Mouse (Mus musculus): ENCODE data around the gene Gm1604a. TPM values are rescaled to one million over a fixed set of nuclear protein-coding genes. Genes with fewer than 3 reads are reported as not detected.
"Not testable (repeated sequence)": the region's sequence is repeated elsewhere in the genome, so short reads cannot be mapped to it uniquely, and the experiment has no call there.

Gm1604a gene
- polyA plus RNA-seq, 1 experiment from 2014 or later = not detected

DNA sequence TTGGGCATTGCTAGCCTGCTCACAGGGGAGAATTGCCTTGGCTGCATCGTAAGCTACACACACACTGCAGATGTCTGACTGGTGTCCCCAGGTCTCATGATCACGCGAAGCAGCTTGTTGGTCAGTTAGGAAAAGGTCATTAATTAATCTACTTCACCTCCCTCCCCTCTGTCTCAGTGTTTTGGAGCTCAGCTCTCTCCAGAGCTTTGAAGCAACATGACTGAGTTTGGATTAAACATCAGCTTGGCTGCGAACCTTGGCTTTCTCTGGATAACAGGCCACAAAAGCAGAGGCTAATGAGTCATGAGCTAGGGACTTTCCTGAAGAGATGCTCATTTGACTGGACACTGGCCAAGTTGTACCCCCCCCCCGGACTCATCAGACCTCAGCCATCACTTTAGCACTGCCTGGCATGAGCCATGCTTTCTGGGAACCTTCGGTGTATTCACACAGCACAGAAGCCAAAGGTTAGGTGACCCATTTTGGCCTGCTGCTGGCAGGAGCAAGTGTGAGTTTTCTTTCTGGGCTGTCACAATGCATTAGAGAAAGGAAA lies 5.3 kb downstream of the Gm1604a start:
- not testable (repeated sequence) for H3K9ac ChIP-seq (ENCODE audit: low read length); H3K36me3 ChIP-seq (ENCODE audit: control insufficient read depth, insufficient read depth, low read length); H3K27ac ChIP-seq (ENCODE audit: low read length); H3K4me2 ChIP-seq (ENCODE audit: low read depth, low read length); H3K9me3 ChIP-seq (replicated peaks; ENCODE audit: control insufficient read depth, low read length); H3K4me1 ChIP-seq (ENCODE audit: control insufficient read depth, insufficient read depth, low read length); H3K27me3 ChIP-seq (ENCODE audit: control insufficient read depth, insufficient read depth, low read length); ATAC-seq (ENCODE audit: insufficient read depth, low FRiP score); H3K4me3 ChIP-seq (replicated peaks; ENCODE audit: low read length)
- WGBS = 66% methylated on average over 3 of the region's 6 CpGs

DNA sequence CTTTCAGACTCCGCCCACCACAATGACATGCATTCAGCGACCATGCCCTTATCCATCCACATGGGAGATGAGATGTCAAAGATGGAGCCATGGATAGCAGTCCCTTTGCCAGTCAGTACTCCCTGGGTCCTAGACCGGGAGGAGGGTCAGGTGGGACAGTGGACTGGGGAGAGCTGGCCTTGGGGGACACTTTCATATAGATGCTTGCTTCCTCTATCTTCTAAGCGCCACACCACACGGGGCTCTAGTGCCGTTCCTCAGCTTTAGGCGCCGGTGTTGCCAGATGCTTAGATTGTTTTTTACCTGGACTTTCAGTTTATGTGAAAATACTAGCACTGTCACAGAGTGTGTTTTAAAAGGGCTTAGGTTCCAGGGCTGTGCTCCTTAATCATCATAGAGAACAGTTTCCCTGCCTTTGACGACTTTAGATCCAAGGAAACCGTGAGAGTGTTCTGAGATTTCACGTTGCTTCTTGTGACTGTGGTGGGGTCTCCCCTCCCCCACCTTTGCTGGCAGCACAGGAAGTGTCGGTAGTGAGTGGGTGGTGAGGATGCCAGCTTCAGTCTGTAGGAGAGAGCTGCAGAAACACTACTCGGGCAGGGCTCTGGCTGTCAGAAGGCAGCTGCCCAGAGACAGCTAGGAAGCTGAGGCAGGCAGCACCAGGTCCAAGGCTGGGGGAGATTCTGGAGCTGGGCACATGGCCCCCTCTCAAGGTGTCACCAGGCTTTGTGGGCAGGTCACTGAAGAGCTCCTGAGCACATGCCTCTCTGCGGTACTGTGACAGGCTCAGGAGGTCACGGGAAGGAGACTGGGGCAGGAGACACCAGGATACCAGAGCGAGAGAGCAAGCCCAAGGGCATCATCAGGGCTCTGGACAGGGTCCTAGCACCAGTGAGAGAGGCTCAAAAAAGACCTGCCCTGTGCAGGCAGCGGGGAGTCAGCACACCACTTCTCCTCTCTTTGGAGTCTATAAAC lies 8.1 kb downstream of the Gm1604a start:
- not testable (repeated sequence) for H3K9ac ChIP-seq (ENCODE audit: low read length); H3K9me3 ChIP-seq (replicated peaks; ENCODE audit: control insufficient read depth, low read length); H3K27ac ChIP-seq (ENCODE audit: low read length); H3K4me2 ChIP-seq (ENCODE audit: low read depth, low read length); H3K4me1 ChIP-seq (ENCODE audit: control insufficient read depth, insufficient read depth, low read length); H3K4me3 ChIP-seq (replicated peaks; ENCODE audit: low read length); ATAC-seq (ENCODE audit: insufficient read depth, low FRiP score); H3K27me3 ChIP-seq (ENCODE audit: control insufficient read depth, insufficient read depth, low read length); H3K36me3 ChIP-seq (ENCODE audit: control insufficient read depth, insufficient read depth, low read length)
- WGBS = 62% methylated on average over 3 of the region's 17 CpGs

DNA sequence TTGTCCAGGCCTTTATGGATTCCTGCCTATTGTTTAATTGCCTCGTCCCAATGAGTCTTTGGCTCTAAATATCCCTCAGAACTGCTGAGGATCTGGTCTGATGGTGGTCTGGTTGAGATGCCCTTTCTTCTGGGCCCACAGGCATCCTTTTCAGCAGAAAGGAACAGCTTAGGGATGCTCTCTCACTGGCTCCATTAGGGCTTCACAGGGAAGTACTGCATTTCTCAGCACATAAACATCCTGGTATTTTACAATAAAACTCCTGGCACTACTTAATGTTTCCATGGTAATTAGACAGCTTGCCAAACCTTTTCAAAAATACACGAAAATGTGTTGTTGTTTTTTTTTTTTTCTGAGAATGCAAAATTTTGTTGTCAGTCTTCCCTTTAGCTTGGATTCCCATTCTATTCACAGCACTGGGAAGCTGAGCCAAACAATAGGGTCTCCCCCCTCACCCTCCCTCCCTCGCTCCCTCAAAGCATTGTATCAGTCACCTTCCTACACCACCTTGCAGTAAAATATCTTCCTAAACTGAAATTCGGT lies 43.7 kb downstream of the Gm1604a start:
- H3K9ac ChIP-seq (ENCODE audit: low read length); H3K27me3 ChIP-seq (ENCODE audit: control insufficient read depth, insufficient read depth, low read length); H3K4me1 ChIP-seq (ENCODE audit: control insufficient read depth, insufficient read depth, low read length); H3K36me3 ChIP-seq (ENCODE audit: control insufficient read depth, insufficient read depth, low read length); H3K4me2 ChIP-seq (ENCODE audit: low read depth, low read length); ATAC-seq (ENCODE audit: insufficient read depth, low FRiP score); H3K9me3 ChIP-seq (replicated peaks; ENCODE audit: control insufficient read depth, low read length); H3K27ac ChIP-seq (ENCODE audit: low read length); H3K4me3 ChIP-seq (replicated peaks; ENCODE audit: low read length): not testable (repeated sequence)
- 74% methylated on average over 2 of the region's 4 CpGs for WGBS

DNA sequence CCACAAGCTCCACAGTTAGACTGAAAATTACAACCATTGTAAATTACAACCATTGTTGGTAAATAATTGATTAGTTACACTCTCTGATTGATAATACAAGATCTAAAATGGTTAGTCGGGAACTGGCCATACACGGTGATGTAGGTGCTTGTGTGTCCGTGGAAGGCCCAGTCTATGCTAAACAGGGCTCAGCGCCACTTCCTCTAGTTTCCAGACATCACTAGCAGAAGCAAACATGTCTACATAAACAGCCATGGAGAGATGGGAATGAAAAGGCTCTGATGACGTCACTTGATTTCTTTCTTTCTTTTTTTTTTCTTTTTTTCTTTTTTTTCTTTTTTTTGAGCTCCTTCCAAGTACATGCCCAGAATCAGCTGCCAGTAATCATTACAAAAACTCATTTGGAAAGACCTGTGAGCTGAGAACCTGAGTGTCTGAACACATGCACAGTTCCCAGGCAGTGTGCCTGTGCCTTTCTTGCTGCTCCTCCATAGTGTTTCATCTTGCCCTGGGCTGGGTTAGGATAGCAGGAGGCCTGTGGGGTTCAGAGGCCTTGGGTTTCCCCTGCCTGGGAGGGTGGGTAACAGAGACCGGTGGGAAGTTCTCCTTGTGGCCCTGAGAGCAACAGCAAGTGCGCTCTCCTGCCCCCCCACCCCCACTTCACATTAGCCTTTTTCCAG lies 44.3 kb downstream of the Gm1604a start:
- not testable (repeated sequence) for H3K4me3 ChIP-seq (replicated peaks; ENCODE audit: low read length); ATAC-seq (ENCODE audit: insufficient read depth, low FRiP score)
- 87% methylated on average over 4 of the region's 7 CpGs for WGBS

DNA sequence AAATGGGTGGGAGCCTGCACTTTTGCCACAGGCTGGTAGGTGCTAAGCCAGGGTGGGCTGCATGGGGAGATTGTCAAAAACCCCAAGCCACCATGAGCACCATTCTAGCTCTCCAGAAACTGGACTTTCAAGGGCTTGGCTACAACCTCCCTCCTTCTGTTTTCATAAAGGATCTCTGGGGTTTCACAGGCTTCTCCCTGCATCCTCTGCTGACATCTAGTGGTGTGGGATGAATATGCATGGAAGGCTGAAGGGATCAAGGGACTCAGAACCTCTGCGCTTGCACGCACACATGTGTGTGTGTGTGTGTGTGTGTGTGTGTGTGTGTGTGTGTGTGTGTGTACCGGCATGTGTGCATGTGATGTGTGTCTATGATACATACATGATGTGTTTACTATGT lies 49.1 kb downstream of the Gm1604a start:
- not testable (repeated sequence) for H3K9me3 ChIP-seq (replicated peaks; ENCODE audit: control insufficient read depth, low read length); H3K27me3 ChIP-seq (ENCODE audit: control insufficient read depth, insufficient read depth, low read length); H3K9ac ChIP-seq (ENCODE audit: low read length); H3K36me3 ChIP-seq (ENCODE audit: control insufficient read depth, insufficient read depth, low read length); H3K27ac ChIP-seq (ENCODE audit: low read length); H3K4me1 ChIP-seq (ENCODE audit: control insufficient read depth, insufficient read depth, low read length); H3K4me2 ChIP-seq (ENCODE audit: low read depth, low read length); H3K4me3 ChIP-seq (replicated peaks; ENCODE audit: low read length)
- WGBS = 22% methylated on average over 3 of the region's 3 CpGs
- peak; percentile 30; the same call in 1 of the 2 replicates for ATAC-seq (ENCODE audit: insufficient read depth, low FRiP score)

More for the DNA sequence above, 44.3 kb downstream of the Gm1604a start:
- not testable (repeated sequence) for H3K27me3 ChIP-seq (ENCODE audit: control insufficient read depth, insufficient read depth, low read length); H3K27ac ChIP-seq (ENCODE audit: low read length); H3K4me1 ChIP-seq (ENCODE audit: control insufficient read depth, insufficient read depth, low read length); H3K36me3 ChIP-seq (ENCODE audit: control insufficient read depth, insufficient read depth, low read length); H3K9ac ChIP-seq (ENCODE audit: low read length); H3K4me2 ChIP-seq (ENCODE audit: low read depth, low read length); H3K9me3 ChIP-seq (replicated peaks; ENCODE audit: control insufficient read depth, low read length)

DNA sequence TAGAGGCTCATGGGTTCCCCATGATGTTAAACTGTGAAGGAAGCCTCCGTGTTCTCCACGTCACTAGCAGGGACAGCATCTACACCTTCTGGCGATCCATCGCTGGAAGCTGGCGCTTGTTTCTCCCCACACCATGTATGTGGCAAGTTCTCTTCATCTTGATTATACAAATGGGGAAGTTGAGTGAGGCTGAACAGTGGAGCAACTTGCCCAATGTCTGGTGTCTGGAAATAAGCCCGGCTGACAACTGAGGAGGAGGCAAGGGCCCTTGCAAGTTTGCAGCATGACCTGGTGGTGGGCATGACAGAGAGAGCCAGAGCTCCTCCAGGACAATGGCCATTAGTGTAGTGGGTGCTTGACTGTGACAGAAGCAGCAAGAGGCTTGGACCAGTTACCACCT lies 50.2 kb downstream of the Gm1604a start:
- not testable (repeated sequence) for H3K4me1 ChIP-seq (ENCODE audit: control insufficient read depth, insufficient read depth, low read length); H3K4me2 ChIP-seq (ENCODE audit: low read depth, low read length); ATAC-seq (ENCODE audit: insufficient read depth, low FRiP score); H3K27ac ChIP-seq (ENCODE audit: low read length); H3K4me3 ChIP-seq (replicated peaks; ENCODE audit: low read length); H3K9me3 ChIP-seq (replicated peaks; ENCODE audit: control insufficient read depth, low read length); H3K9ac ChIP-seq (ENCODE audit: low read length); H3K27me3 ChIP-seq (ENCODE audit: control insufficient read depth, insufficient read depth, low read length); H3K36me3 ChIP-seq (ENCODE audit: control insufficient read depth, insufficient read depth, low read length)
- WGBS = 84% methylated on average over 5 of the region's 6 CpGs

DNA sequence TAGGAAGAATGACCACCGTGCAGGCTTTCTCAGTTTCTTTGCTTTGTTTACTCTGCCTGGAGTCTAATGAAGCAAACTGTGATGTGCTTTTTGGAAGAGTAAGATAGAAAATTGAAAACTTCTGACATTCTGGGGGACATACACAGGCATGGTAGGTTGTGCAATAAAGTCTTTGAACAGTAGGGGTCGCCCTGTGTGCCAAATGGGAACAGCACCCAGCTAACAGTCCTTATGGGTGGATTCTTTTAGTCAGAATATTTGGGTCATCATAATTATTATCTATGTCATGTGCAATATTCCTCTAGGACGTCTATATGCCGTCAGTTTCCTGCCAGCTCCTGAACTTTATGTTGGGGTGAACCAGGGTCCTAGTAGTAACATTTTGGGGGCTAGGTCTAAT lies 54.2 kb downstream of the Gm1604a start:
- not testable (repeated sequence) for H3K9ac ChIP-seq (ENCODE audit: low read length); H3K27ac ChIP-seq (ENCODE audit: low read length); ATAC-seq (ENCODE audit: insufficient read depth, low FRiP score); H3K4me2 ChIP-seq (ENCODE audit: low read depth, low read length); H3K4me3 ChIP-seq (replicated peaks; ENCODE audit: low read length); H3K9me3 ChIP-seq (replicated peaks; ENCODE audit: control insufficient read depth, low read length); H3K36me3 ChIP-seq (ENCODE audit: control insufficient read depth, insufficient read depth, low read length); H3K27me3 ChIP-seq (ENCODE audit: control insufficient read depth, insufficient read depth, low read length); H3K4me1 ChIP-seq (ENCODE audit: control insufficient read depth, insufficient read depth, low read length)
- WGBS = 0% methylated on average over 1 of the region's 4 CpGs

DNA sequence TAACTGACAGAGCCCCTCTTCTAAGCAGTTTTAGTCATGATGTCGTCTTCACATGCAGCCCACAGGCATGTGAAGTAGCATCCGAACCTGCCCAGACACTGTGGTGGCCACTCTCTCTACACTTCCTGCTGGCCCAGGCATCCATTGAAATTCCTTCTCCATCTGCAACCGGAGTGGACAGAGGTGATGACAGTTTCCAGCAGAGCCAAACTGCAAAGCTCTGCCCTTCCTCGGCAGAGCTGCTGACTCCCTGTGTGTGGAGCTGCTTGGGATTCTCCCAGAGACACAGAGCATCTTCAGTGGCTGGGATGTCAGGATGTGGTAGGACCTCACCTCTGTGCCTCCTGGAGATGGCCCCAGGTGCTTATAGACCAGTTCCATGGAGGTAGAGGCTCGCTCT lies 59.2 kb downstream of the Gm1604a start:
- not testable (repeated sequence) for H3K36me3 ChIP-seq (ENCODE audit: control insufficient read depth, insufficient read depth, low read length); H3K27ac ChIP-seq (ENCODE audit: low read length); ATAC-seq (ENCODE audit: insufficient read depth, low FRiP score); H3K9ac ChIP-seq (ENCODE audit: low read length); H3K4me1 ChIP-seq (ENCODE audit: control insufficient read depth, insufficient read depth, low read length); H3K27me3 ChIP-seq (ENCODE audit: control insufficient read depth, insufficient read depth, low read length); H3K4me2 ChIP-seq (ENCODE audit: low read depth, low read length); H3K4me3 ChIP-seq (replicated peaks; ENCODE audit: low read length); H3K9me3 ChIP-seq (replicated peaks; ENCODE audit: control insufficient read depth, low read length)
- no CpG with 5 or more reads among the region's 5 CpGs for WGBS

Measured in stomach, embryonic 16.5 days (tissue).